Mouse (Mus musculus) liver, embryonic 13.5 days (tissue): ENCODE measurements at regions not wholly inside any gene's neighbourhood (a gene's known extent, or its start where the extent isn't known, plus 50 kb on each side); places are given as distances from the start of the nearest gene placed in this dataset.

ENCODE experiments used
- ATAC-seq: fragments of 200-750 bp; cut with Nextera tagmentation; 2 replicates; pipeline ENCODE4 v1.8.0; 2017; ENCODE audit warnings: low read depth, mild to moderate bottlenecking, moderate number of reproducible peaks, moderate library complexity
- DNase-seq: peaks from one replicate; pipeline ENCODE4 v3.0.0; 2022
- H3K27ac ChIP-seq: fragments of 300-500 bp; sonication (generic); 2 replicates; pipeline ENCODE4 v1.5.1; 2015; ENCODE audit warnings: moderate library complexity, mild to moderate bottlenecking, inconsistent platforms
- H3K27me3 ChIP-seq: fragments of 300-500 bp; sonication (generic); 2 replicates; pipeline ENCODE4 v1.6.1; 2015; ENCODE audit warnings: mild to moderate bottlenecking, inconsistent platforms
- H3K36me3 ChIP-seq: fragments of 300-500 bp; sonication (generic); 2 replicates; pipeline ENCODE4 v1.6.1; 2015; ENCODE audit warnings: mild to moderate bottlenecking, inconsistent platforms
- H3K4me1 ChIP-seq: fragments of 300-500 bp; sonication (generic); replicated peaks from 2 replicates; pipeline ENCODE4 v1.6.1; 2015; ENCODE audit warnings: inconsistent platforms
- H3K4me2 ChIP-seq: fragments of 300-500 bp; sonication (generic); 2 replicates; pipeline ENCODE4 v1.6.1; 2015; ENCODE audit warnings: inconsistent platforms, mild to moderate bottlenecking, moderate library complexity
- H3K4me3 ChIP-seq: fragments of 300-500 bp; sonication (generic); replicated peaks from 2 replicates; pipeline ENCODE4 v1.5.1; 2015; ENCODE audit warnings: mild to moderate bottlenecking, inconsistent platforms
- H3K9ac ChIP-seq: fragments of 300-500 bp; sonication (generic); 2 replicates; pipeline ENCODE4 v1.6.1; 2015; ENCODE audit warnings: mild to moderate bottlenecking, inconsistent platforms
- H3K9me3 ChIP-seq: fragments of 300-500 bp; sonication (generic); replicated peaks from 2 replicates; pipeline ENCODE4 v1.6.1; 2016; ENCODE audit warnings: inconsistent platforms
- WGBS: fragments of 180-500 bp; shearing (Covaris S2); methylation state at CpG from one replicate; pipeline ENCODE4 v1.1.7; 2015; ENCODE audit not compliant: insufficient replicate concordance; 5-methylcytosine and 5-hydroxymethylcytosine counted together

GRCm38 (mm10) chr14:46191639-46192399 lies 187.4 kb upstream of the Gm15217 start:
- ATAC-seq, result no peak
- Histone ChIP-seq H3K4me2 (no peak overlapping the region), H3K4me1 (0 out of 2 replicates have a peak, but pooled peaks cover 4% of the 10 kb centered on the region), H3K27me3 (no peaks in the 10 kb centered on the region), H3K4me3 (no peak overlapping the region), H3K36me3 (no peaks in the 10 kb centered on the region), H3K27ac (no peak overlapping the region), H3K9ac (no peak overlapping the region), H3K9me3 (no peaks in the 10 kb centered on the region)
- no peak for DNase-seq
- 63% methylated on average over 8 of the region's 8 CpGs for WGBS

GRCm38 (mm10) chr14:46193577-46193976 lies 185.6 kb upstream of the Gm15217 start:
- WGBS, result 51% methylated on average over 4 of the region's 4 CpGs
- Histone ChIP-seq H3K4me2 (no peak overlapping the region), H3K4me3 (no peak overlapping the region), H3K27ac (no peak overlapping the region), H3K27me3 (no peaks in the 10 kb centered on the region), H3K9ac (no peak overlapping the region), H3K36me3 (no peaks in the 10 kb centered on the region), H3K4me1 (0 out of 2 replicates have a peak, but pooled peaks cover 4% of the 10 kb centered on the region), H3K9me3 (no peaks in the 10 kb centered on the region)
- DNase-seq (no peak), ATAC-seq (no peak)

- Histone ChIP-seq H3K27ac (no peak overlapping the region), H3K9ac (no peak overlapping the region), H3K9me3 (no peaks in the 10 kb centered on the region), H3K27me3 (no peaks in the 10 kb centered on the region), H3K4me3 (no peak overlapping the region), H3K36me3 (no peaks in the 10 kb centered on the region), H3K4me2 (no peak overlapping the region), H3K4me1 (0 out of 2 replicates have a peak, but pooled peaks cover 4% of the 10 kb centered on the region)
- ATAC-seq (no peak), DNase-seq (no peak)
- 36% methylated on average over 6 of the region's 6 CpGs for WGBS
These were observed 183.3 kb upstream of the Gm15217 start for GRCm38 (mm10) chr14:46195939-46196338.

- 65% methylated on average over 4 of the region's 4 CpGs for WGBS
These were observed 176.4 kb upstream of the Gm15217 start for GRCm38 (mm10) chr14:46202818-46203217.

GRCm38 (mm10) chr14:46220483-46220882 lies 158.7 kb upstream of the Gm15217 start:
- no peaks in the 10 kb centered on the region for H3K27me3 ChIP-seq
- H3K4me1 ChIP-seq, result no peaks in the 10 kb centered on the region
- H3K9ac ChIP-seq, result no peak overlapping the region
- no peaks in the 10 kb centered on the region for H3K36me3 ChIP-seq
- DNase-seq (no peak), ATAC-seq (no peak)
- no peak overlapping the region for H3K4me2 ChIP-seq
- 60% methylated on average over 4 of the region's 4 CpGs for WGBS
- H3K4me3 ChIP-seq, result no peak overlapping the region
- H3K9me3 ChIP-seq, result no peaks in the 10 kb centered on the region
- no peak overlapping the region for H3K27ac ChIP-seq

More at GRCm38 (mm10) chr14:46202818-46203217, 176.4 kb upstream of the Gm15217 start:
- no peaks in the 10 kb centered on the region for H3K27me3 ChIP-seq
- H3K4me1 ChIP-seq, result no peaks in the 10 kb centered on the region
- no peak for DNase-seq
- no peak for ATAC-seq
- H3K27ac ChIP-seq, result no peak overlapping the region
- H3K9me3 ChIP-seq, result no peaks in the 10 kb centered on the region
- H3K9ac ChIP-seq, result no peak overlapping the region
- no peaks in the 10 kb centered on the region for H3K36me3 ChIP-seq
- H3K4me2 ChIP-seq, result no peak overlapping the region
- H3K4me3 ChIP-seq, result no peak overlapping the region

GRCm38 (mm10) chr14:46221897-46222669 lies 157.1 kb upstream of the Gm15217 start:
- Histone ChIP-seq H3K4me3 (no peak overlapping the region), H3K4me2 (no peak overlapping the region)
- no peak for ATAC-seq

GRCm38 (mm10) chr14:46223008-46223407 lies 156.2 kb upstream of the Gm15217 start:
- DNase-seq (no peak), ATAC-seq (no peak)
- Histone ChIP-seq H3K4me2 (no peak overlapping the region), H3K27ac (no peak overlapping the region), H3K4me3 (no peak overlapping the region), H3K9ac (no peak overlapping the region), H3K36me3 (no peaks in the 10 kb centered on the region), H3K9me3 (no peaks in the 10 kb centered on the region), H3K4me1 (no peaks in the 10 kb centered on the region), H3K27me3 (no peaks in the 10 kb centered on the region)
- WGBS, result 60% methylated on average over 6 of the region's 6 CpGs

More at GRCm38 (mm10) chr14:46221897-46222669, 157.1 kb upstream of the Gm15217 start:
- no peaks in the 10 kb centered on the region for H3K36me3 ChIP-seq
- no peak for DNase-seq
- no peaks in the 10 kb centered on the region for H3K9me3 ChIP-seq
- WGBS, result 65% methylated on average over 4 of the region's 4 CpGs
- H3K27ac ChIP-seq, result no peak overlapping the region
- no peaks in the 10 kb centered on the region for H3K27me3 ChIP-seq
- H3K4me1 ChIP-seq, result no peaks in the 10 kb centered on the region
- no peak overlapping the region for H3K9ac ChIP-seq

- H3K4me3 ChIP-seq, result no peak overlapping the region
- H3K9ac ChIP-seq, result no peak overlapping the region
- no peaks in the 10 kb centered on the region for H3K9me3 ChIP-seq
- H3K36me3 ChIP-seq, result no peaks in the 10 kb centered on the region
- H3K27ac ChIP-seq, result no peak overlapping the region
- ATAC-seq (no peak), DNase-seq (no peak)
- no peaks in the 10 kb centered on the region for H3K4me1 ChIP-seq
- no peaks in the 10 kb centered on the region for H3K27me3 ChIP-seq
- no peak overlapping the region for H3K4me2 ChIP-seq
- WGBS, result 62% methylated on average over 4 of the region's 4 CpGs
These were observed 154.7 kb upstream of the Gm15217 start for GRCm38 (mm10) chr14:46224421-46224950.

- 58% methylated on average over 6 of the region's 6 CpGs for WGBS
- no peaks in the 10 kb centered on the region for H3K27me3 ChIP-seq
- DNase-seq (no peak), ATAC-seq (no peak)
- no peak overlapping the region for H3K9ac ChIP-seq
- no peaks in the 10 kb centered on the region for H3K4me1 ChIP-seq
- no peak overlapping the region for H3K27ac ChIP-seq
- no peaks in the 10 kb centered on the region for H3K9me3 ChIP-seq
- H3K36me3 ChIP-seq, result no peaks in the 10 kb centered on the region
- no peak overlapping the region for H3K4me2 ChIP-seq
- H3K4me3 ChIP-seq, result no peak overlapping the region
These were observed 153.2 kb upstream of the Gm15217 start for GRCm38 (mm10) chr14:46225851-46226608.

- Histone ChIP-seq H3K27ac (no peak overlapping the region), H3K27me3 (no peaks in the 10 kb centered on the region), H3K9ac (no peak overlapping the region), H3K4me2 (no peak overlapping the region), H3K4me3 (no peak overlapping the region), H3K36me3 (no peaks in the 10 kb centered on the region), H3K4me1 (no peaks in the 10 kb centered on the region), H3K9me3 (no peaks in the 10 kb centered on the region)
- DNase-seq (no peak), ATAC-seq (no peak)
- WGBS, result 40% methylated on average over 3 of the region's 3 CpGs
These were observed 145.2 kb upstream of the Gm15217 start for GRCm38 (mm10) chr14:46234040-46234439.

GRCm38 (mm10) chr14:46234835-46235234 lies 144.4 kb upstream of the Gm15217 start:
- Histone ChIP-seq H3K27me3 (no peaks in the 10 kb centered on the region), H3K9me3 (no peaks in the 10 kb centered on the region), H3K9ac (no peak overlapping the region), H3K4me2 (no peak overlapping the region), H3K4me3 (no peak overlapping the region), H3K27ac (no peak overlapping the region), H3K36me3 (no peaks in the 10 kb centered on the region), H3K4me1 (no peaks in the 10 kb centered on the region)
- DNase-seq (no peak), ATAC-seq (no peak)
- WGBS, result 76% methylated on average over 8 of the region's 8 CpGs
